In genomic region chr3:156952970-156953369, GRCm38 (mm10) we compare ENCODE assay signal across 26 mouse cellular contexts.
DNase-seq lines count a peak whose midpoint lies in the region; ATAC-seq and TF ChIP-seq lines count a peak whose summit lies in the region.
"Had no signal": no experiment of that assay in that cellular context is flagged by ENCODE, and none has a peak within 500 bp of the region (broad histone marks: within the 10 kb centered on the region; RNA-seq: fewer than 3 reads in every experiment).

No protein-coding gene starts in this region.

- DNase-seq in forebrain, embryonic 14.5 days (ENCODE audit: low spot score): peak; percentile 68
- DNase-seq in forebrain, embryonic 11.5 days (ENCODE audit: low spot score): no peak
- peak; percentile 36 for DNase-seq in hindbrain, postnatal 0 days (ENCODE audit: low spot score)
- DNase-seq in right cerebral cortex, postnatal 4 days: peak; percentile 30
- no peak for DNase-seq in right cerebral cortex, postnatal 25 days
- DNase-seq in lung, postnatal 4 days: no peak
- DNase-seq: adrenal gland, postnatal 25 days; cerebellum, adult 11 months; cerebellum, postnatal 10 days; gastrocnemius, postnatal 14 days; heart, adult 18-20 months; heart, postnatal 14 days; kidney, postnatal 25 days; liver, embryonic 13.5 days; lung, adult 2 months; lung, postnatal 14 days; midbrain, embryonic 14.5 days had no signal

- H3K4me3 ChIP-seq in forebrain, embryonic 14.5 days (ENCODE audit: low read depth, low read length): no peak overlapping the region
- no peak overlapping the region for H3K4me3 ChIP-seq in forebrain, embryonic 11.5 days (ENCODE audit: low read depth, low read length)
- H3K4me3 ChIP-seq in hindbrain, postnatal 0 days (ENCODE audit: low read length): no peak overlapping the region
- H3K4me3 ChIP-seq in hindbrain, embryonic 13.5 days: no peak overlapping the region
- H3K4me3 ChIP-seq: embryonic facial prominence, embryonic 12.5 days; erythroblast, embryonic 14.5 days; heart, embryonic 13.5 days; hindbrain, embryonic 12.5 days; layer of hippocampus, adult 2 months; liver, embryonic 13.5 days; megakaryocyte, embryonic 14.5 days; neural tube, embryonic 12.5 days had no signal

- H3K9me3 ChIP-seq in forebrain, embryonic 14.5 days (replicated peaks; ENCODE audit: control insufficient read depth, low read length): no peaks in the 10 kb centered on the region
- H3K9me3 ChIP-seq in forebrain, embryonic 11.5 days (ENCODE audit: control insufficient read depth, low read length): no peaks in the 10 kb centered on the region
- H3K9me3 ChIP-seq in hindbrain, postnatal 0 days (ENCODE audit: low read length): no peaks in the 10 kb centered on the region
- H3K9me3 ChIP-seq in hindbrain, embryonic 13.5 days: no peaks in the 10 kb centered on the region
- H3K9me3 ChIP-seq: embryonic facial prominence, embryonic 12.5 days; heart, embryonic 13.5 days; hindbrain, embryonic 12.5 days; liver, embryonic 13.5 days; neural tube, embryonic 12.5 days had no signal

- ATAC-seq in forebrain, embryonic 14.5 days: 0 out of 2 replicates have a peak, but pooled peaks have one; percentile 32
- no peak for ATAC-seq in forebrain, embryonic 11.5 days (replicated peaks; ENCODE audit: low FRiP score)
- ATAC-seq in hindbrain, postnatal 0 days: no peak
- no peak for ATAC-seq in hindbrain, embryonic 13.5 days (ENCODE audit: low FRiP score)
- ATAC-seq: intestine, embryonic 16.5 days had no signal

- no peaks in the 10 kb centered on the region for H3K27me3 ChIP-seq in forebrain, embryonic 14.5 days (replicated peaks; ENCODE audit: control insufficient read depth, insufficient read depth, low read length)
- H3K27me3 ChIP-seq in forebrain, embryonic 11.5 days (ENCODE audit: control insufficient read depth, insufficient read depth, low read length): no peaks in the 10 kb centered on the region
- no peaks in the 10 kb centered on the region for H3K27me3 ChIP-seq in hindbrain, postnatal 0 days (ENCODE audit: insufficient read depth, low read length)
- H3K27me3 ChIP-seq in hindbrain, embryonic 13.5 days: no peaks in the 10 kb centered on the region
- H3K27me3 ChIP-seq: embryonic facial prominence, embryonic 12.5 days; heart, embryonic 13.5 days; hindbrain, embryonic 12.5 days; liver, embryonic 13.5 days; megakaryocyte, embryonic 14.5 days; neural tube, embryonic 12.5 days had no signal

- TF ChIP-seq CTCF in hindbrain, postnatal 0 days (IDR thresholded peaks at IDR 0.05; ENCODE audit: low read depth): no peak

- H3K4me1 ChIP-seq in forebrain, embryonic 14.5 days (ENCODE audit: control insufficient read depth, insufficient read depth, low read length): peaks cover 5% of the 10 kb centered on the region; the same call in 1 of the 2 replicates
- H3K4me1 ChIP-seq in forebrain, embryonic 11.5 days (replicated peaks; ENCODE audit: control insufficient read depth, insufficient read depth, low read length): no peaks in the 10 kb centered on the region
- H3K4me1 ChIP-seq in hindbrain, postnatal 0 days (ENCODE audit: insufficient read depth, low read length): no peaks in the 10 kb centered on the region
- no peaks in the 10 kb centered on the region for H3K4me1 ChIP-seq in hindbrain, embryonic 13.5 days (replicated peaks)
- H3K4me1 ChIP-seq: embryonic facial prominence, embryonic 12.5 days; hindbrain, embryonic 12.5 days; liver, embryonic 13.5 days; megakaryocyte, embryonic 14.5 days; neural tube, embryonic 12.5 days had no signal

- WGBS in forebrain, embryonic 14.5 days: 75% methylated on average over 6 of the region's 6 CpGs
- WGBS in forebrain, embryonic 11.5 days: 81% methylated on average over 6 of the region's 6 CpGs
- 71% methylated on average over 6 of the region's 6 CpGs for WGBS in hindbrain, postnatal 0 days
- 84% methylated on average over 6 of the region's 6 CpGs for WGBS in hindbrain, embryonic 13.5 days

- no peak overlapping the region for H3K4me2 ChIP-seq in forebrain, embryonic 14.5 days (ENCODE audit: low read length)
- no peak overlapping the region for H3K4me2 ChIP-seq in forebrain, embryonic 11.5 days (ENCODE audit: low read depth, low read length, severe bottlenecking)
- no peak overlapping the region for H3K4me2 ChIP-seq in hindbrain, postnatal 0 days (ENCODE audit: low read depth, low read length)
- no peak overlapping the region for H3K4me2 ChIP-seq in hindbrain, embryonic 13.5 days
- H3K4me2 ChIP-seq: embryonic facial prominence, embryonic 12.5 days; heart, embryonic 13.5 days; hindbrain, embryonic 12.5 days; liver, embryonic 13.5 days; neural tube, embryonic 12.5 days had no signal

- no peaks in the 10 kb centered on the region for H3K36me3 ChIP-seq in forebrain, embryonic 14.5 days (ENCODE audit: control insufficient read depth, insufficient read depth, low read length)
- H3K36me3 ChIP-seq in forebrain, embryonic 11.5 days (ENCODE audit: control insufficient read depth, insufficient read depth, low read length): no peaks in the 10 kb centered on the region
- no peaks in the 10 kb centered on the region for H3K36me3 ChIP-seq in hindbrain, postnatal 0 days (ENCODE audit: insufficient read depth, low read length)
- H3K36me3 ChIP-seq in hindbrain, embryonic 13.5 days: no peaks in the 10 kb centered on the region
- H3K36me3 ChIP-seq: embryonic facial prominence, embryonic 12.5 days; heart, embryonic 13.5 days; hindbrain, embryonic 12.5 days; liver, embryonic 13.5 days; neural tube, embryonic 12.5 days had no signal

- H3K27ac ChIP-seq in forebrain, embryonic 14.5 days (ENCODE audit: low read depth, low read length): no peak overlapping the region
- H3K27ac ChIP-seq in forebrain, embryonic 11.5 days (ENCODE audit: low read depth, low read length): no peak overlapping the region
- no peak overlapping the region for H3K27ac ChIP-seq in hindbrain, postnatal 0 days
- no peak overlapping the region for H3K27ac ChIP-seq in hindbrain, embryonic 13.5 days
- H3K27ac ChIP-seq: embryonic facial prominence, embryonic 12.5 days; heart, embryonic 13.5 days; hindbrain, embryonic 12.5 days; layer of hippocampus, adult 2 months; liver, embryonic 13.5 days; neural tube, embryonic 12.5 days had no signal

- H3K9ac ChIP-seq in forebrain, embryonic 14.5 days (ENCODE audit: low read length): no peak overlapping the region
- no peak overlapping the region for H3K9ac ChIP-seq in forebrain, embryonic 11.5 days (ENCODE audit: low read length)
- no peak overlapping the region for H3K9ac ChIP-seq in hindbrain, postnatal 0 days (replicated peaks; ENCODE audit: low read length)
- no peak overlapping the region for H3K9ac ChIP-seq in hindbrain, embryonic 13.5 days
- H3K9ac ChIP-seq: embryonic facial prominence, embryonic 12.5 days; heart, embryonic 13.5 days; hindbrain, embryonic 12.5 days; liver, embryonic 13.5 days; neural tube, embryonic 12.5 days had no signal

Comparison
In these comparisons a context has a peak if more than half of its experiments do, and no peak if none do; other contexts are left out.
1. DNase-seq: peak in forebrain, embryonic 14.5 days (single experiment), hindbrain, postnatal 0 days (single experiment) and right cerebral cortex, postnatal 4 days (single experiment); none in forebrain, embryonic 11.5 days (single experiment), right cerebral cortex, postnatal 25 days (single experiment) and lung, postnatal 4 days (0 of 2).